Mouse (Mus musculus) G1E-ER4 (cell line): Measurements from ENCODE around the gene Tor1aip2. TPM values are rescaled to one million over a fixed set of nuclear protein-coding genes. Genes with fewer than 3 reads are reported as not detected.

Experiments
- GATA1 ChIP-seq: IDR thresholded peaks from one replicate; pipeline ENCODE4 v1.8.0; 2012; ENCODE audit warnings: low read length, inconsistent platforms
- polyA plus RNA-seq: library from polyadenylated mRNA; stranded (reverse); fragments of >175 nt; gene quantifications from 2 replicates; pipeline ENCODE4 v1.2.3, GENCODE M21; 2012

The Tor1aip2 gene
- polyA plus RNA-seq = 11.0 and 16.6 TPM in 2 replicates

- no peak for TF ChIP-seq GATA1
Observed at GRCm38 (mm10) chr1:156035269-156035929, at the start of gene Tor1aip2. TSS of gene Tor1aip2 (plus strand) at chr1:156035403.

DNA sequence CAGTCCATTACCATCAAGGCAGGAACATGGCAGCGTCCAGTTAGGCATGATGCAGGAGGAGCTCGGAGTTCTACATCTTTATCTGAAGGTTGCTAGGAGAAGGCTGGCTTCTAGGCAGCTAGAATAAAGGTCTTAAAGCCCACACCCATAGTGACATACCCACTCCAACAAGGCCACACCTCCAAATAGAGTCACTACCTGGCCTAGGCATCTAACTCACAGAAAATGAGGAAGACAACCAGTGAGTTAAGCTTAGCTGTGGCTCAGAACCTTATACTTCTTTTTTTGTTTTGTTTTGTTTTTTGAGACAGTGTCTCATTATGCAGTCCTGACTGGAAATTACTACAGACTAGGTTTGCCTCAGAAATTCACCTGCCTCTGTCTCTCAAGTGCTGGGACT, 47.6 kb upstream of the Tor1aip2 start:
- TF ChIP-seq GATA1 = no peak

DNA sequence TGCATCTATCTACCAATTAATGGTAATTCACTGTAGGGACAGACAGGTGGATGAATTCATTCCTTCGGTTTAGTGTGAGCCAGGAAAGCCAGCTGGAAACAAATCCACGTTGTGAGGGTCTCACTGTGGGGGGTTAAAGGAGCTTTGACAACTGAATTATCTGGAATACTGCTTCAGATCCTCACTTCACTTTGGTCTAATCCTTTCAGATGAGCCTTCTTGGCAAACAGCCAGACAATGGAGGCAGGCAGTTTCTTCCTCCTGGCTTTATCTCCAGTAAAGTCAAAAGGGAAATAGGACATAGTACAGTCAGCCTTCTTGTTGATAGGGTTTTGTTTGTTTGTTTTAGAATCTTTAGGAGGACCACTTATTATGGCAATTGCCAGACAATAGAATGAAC, 45.8 kb upstream of the Tor1aip2 start:
- no peak for TF ChIP-seq GATA1

- no peak for TF ChIP-seq GATA1
Observed at GRCm38 (mm10) chr1:155990391-155990790, 44.8 kb upstream of the Tor1aip2 start.

DNA sequence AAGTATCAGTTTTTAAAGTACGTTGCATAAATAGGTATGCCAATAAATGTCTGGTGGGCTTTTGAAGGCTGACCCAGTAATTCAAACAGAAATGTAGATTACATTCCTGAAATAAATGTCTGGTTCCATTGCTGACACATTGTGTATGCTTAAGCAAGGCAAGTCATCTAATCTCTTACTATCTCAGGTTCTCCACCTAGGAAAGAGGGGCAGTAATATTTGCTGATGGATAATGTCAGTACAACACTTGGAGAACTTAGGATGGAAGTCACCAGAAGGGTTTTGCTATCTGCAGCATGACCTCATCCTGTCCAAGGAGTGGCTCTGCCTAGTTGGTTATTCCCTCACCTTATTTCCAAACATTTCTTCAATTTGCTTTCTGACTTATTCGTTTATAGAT, 40.7 kb upstream of the Tor1aip2 start:
- TF ChIP-seq GATA1 = no peak

GRCm38 (mm10) chr1:155995612-155996011, 39.6 kb upstream of the Tor1aip2 start:
- no peak for TF ChIP-seq GATA1

DNA sequence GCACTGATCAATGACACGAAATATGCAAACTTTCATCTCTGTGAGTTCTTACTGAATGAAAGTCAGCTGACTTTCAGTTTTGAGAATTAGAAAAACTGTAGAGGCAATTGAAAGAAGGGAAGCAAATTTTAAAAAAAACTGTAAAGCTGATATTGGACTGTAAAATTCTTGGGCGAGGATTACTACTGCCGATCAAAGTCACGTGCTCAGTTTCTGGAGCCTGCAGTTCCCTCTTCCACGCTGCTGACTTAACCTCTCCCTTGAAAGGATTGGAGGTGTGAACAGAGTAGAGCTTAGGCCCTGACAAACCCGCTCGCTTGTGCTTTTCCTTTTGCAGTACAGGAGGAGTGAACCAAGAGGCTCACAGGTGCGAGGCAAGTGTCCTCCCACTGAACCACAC, 32.8 kb upstream of the Tor1aip2 start:
- TF ChIP-seq GATA1 = no peak

- TF ChIP-seq GATA1 = no peak
Observed at GRCm38 (mm10) chr1:156003201-156003935, 31.8 kb upstream of the Tor1aip2 start.

DNA sequence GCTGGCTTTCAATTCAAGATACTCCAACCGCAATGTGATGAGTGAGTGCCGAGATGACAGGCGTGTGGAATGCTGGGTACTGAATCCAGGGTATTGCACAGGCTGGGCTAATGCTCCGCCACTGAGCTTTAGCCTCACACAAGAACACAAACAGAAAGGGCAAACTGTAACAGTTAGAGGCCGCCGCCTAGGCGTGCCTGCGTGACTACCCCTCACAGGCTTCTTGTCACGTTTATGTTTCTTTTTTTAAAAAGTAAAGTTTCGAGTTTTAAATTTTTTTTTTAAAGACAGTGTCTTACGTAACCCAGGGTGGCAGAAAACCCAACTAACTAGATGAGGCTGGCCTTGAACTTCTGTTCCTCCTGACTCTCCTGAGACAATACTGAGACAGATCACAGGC, 29.3 kb upstream of the Tor1aip2 start:
- no peak for TF ChIP-seq GATA1

DNA sequence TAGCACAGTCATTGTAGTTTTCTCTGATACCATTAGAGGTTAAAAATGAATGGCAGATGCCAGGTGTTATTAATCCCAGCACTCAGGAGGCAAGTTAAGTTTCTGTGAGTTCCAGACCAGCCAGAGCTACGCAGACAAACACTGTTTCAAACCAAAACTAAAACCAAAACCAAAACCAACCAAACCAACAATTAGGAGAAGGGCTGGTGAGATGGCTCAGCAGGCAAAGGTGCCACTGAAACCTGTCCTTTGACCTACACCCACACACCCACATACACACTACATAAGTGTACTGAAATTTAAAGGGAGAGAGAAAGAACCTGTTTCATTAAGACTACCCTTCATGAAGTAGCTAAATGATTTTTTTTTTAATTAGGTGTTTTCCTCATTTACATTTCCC, 26.2 kb upstream of the Tor1aip2 start:
- TF ChIP-seq GATA1 = no peak

DNA sequence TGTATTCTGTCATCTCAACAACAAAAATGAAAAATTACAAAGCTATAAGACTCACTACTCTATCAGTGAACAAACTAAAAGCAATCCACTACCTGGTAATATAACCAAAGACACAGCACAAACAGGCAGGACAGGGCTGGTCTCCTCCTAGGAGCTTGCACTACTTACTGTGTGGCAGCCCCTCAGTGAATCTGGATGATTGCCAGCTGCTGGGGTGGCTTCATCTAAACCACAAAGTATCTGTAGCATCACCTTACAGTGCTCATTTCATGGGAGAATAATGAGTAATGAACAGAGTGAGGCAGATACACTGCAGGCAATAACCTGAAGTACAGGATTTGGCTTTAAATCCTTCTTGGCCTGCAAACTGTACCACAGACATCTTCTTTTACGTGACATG, 15.4 kb upstream of the Tor1aip2 start:
- no peak for TF ChIP-seq GATA1

DNA sequence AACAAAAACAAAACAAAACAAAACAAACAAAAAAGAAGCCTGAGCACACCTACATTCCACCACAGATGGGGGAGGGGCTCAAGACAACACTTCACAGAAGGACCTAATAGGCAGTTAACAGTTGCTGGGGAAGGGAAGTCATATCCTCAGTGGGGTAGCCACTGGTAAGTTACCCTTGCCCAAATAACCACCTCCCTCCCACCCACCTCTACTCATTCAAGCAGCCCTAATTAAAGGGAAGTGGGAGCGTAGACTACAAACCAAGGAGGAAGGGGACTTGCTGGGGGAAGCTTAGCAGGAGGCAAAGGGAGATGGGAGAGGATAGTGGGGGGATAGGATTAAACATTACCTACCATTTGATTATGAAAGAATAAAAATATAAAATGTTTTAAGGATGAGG, 14.8 kb upstream of the Tor1aip2 start:
- no peak for TF ChIP-seq GATA1

- TF ChIP-seq GATA1 = no peak
Observed at GRCm38 (mm10) chr1:156024831-156025503, 10.2 kb upstream of the Tor1aip2 start.

- TF ChIP-seq GATA1 = no peak
Observed at GRCm38 (mm10) chr1:156027849-156028248, 7.4 kb upstream of the Tor1aip2 start.

- TF ChIP-seq GATA1 = no peak
Observed at GRCm38 (mm10) chr1:156028340-156028975, 6.7 kb upstream of the Tor1aip2 start.

DNA sequence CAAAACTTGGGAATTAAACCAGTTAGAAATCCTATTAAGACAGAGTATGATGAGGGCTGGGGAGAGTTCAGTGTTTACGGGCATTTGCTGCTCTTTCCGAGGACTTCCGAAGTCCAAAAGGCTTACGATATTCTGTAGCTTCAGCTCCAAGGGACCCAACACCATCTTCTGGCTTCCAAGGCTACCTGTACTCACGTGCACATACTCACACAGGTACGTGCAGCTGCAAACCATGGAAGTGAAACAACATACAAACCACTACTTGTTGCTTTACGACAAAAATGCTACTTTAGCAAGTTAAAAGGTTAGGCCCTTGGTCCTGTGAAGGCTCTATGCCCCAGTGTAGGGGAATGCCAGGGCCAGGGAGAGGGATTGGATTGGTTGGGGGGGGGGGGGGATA, 1.3 kb upstream of the Tor1aip2 start:
- no peak for TF ChIP-seq GATA1
